Mouse (Mus musculus) G1E (cell line): Measurements from ENCODE around the gene Ypel3.

Experiments used
- CTCF ChIP-seq: IDR thresholded peaks from 2 replicates; pipeline ENCODE4 v1.5.1; 2012; ENCODE audit warnings: low read depth, low read length, inconsistent platforms, mixed read lengths
- GATA1 ChIP-seq: IDR thresholded peaks from 2 replicates; pipeline ENCODE4 v1.6.1; 2012; ENCODE audit warnings: borderline replicate concordance, low read length, inconsistent platforms, mixed read lengths
- GATA2 ChIP-seq: IDR thresholded peaks from 2 replicates; pipeline ENCODE4 v1.6.1; 2012; ENCODE audit warnings: low read depth, low read length, inconsistent platforms, borderline replicate concordance
- POLR2AphosphoS5 ChIP-seq: IDR thresholded peaks from 2 replicates; pipeline ENCODE4 v1.6.1; 2012; ENCODE audit warnings: low read depth, low read length, inconsistent platforms; ENCODE audit not compliant: insufficient replicate concordance
- TAL1 ChIP-seq: conservative IDR thresholded peaks from 2 replicates; pipeline ENCODE4 v1.6.1; 2012; ENCODE audit warnings: low read depth, low read length, inconsistent platforms, mixed read lengths

- TF ChIP-seq GATA1 (no peak), CTCF (no peak), TAL1 (no peak), GATA2 (no peak), POLR2AphosphoS5 (peak; percentile 56; the same call in 1 of the 2 replicates)
Observed at GRCm38 (mm10) chr7:126793456-126794270, 16.9 kb downstream of the Ypel3 start.
